Mouse (Mus musculus): ENCODE data around the gene Orai1. TPM values are rescaled to one million over a fixed set of nuclear protein-coding genes. Genes with fewer than 3 reads are reported as not detected.

The Orai1 gene
- polyA plus RNA-seq, 1 experiment from 2014 or later: 8.4 TPM

GRCm38 (mm10) chr5:123063141-123063540, 48.3 kb downstream of the Orai1 start:
- WGBS: 89% methylated on average over 3 of the region's 3 CpGs
- no peak overlapping the region for H3K4me3 ChIP-seq

DNA sequence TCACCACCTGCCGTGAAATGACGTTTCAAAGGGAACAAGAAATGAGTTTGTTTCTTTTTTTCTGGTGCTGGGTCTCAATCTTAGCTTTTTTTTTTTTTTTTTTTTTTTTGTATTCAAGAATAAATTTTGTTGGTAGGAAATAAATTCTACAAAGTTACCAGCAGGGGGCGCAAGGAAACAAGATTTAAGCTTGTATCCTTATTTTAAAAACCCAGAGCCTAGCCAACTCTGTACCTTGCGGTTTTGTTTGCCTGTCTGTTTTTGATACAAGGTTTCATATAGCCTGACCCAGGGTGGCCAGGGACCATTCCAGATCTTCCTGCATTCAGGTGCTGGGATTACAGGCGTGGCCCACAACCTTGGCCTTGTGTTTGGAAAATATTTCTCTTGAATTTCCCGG, 49.3 kb downstream of the Orai1 start:
- H3K9me3 ChIP-seq: no peaks in the 10 kb centered on the region
- 32% methylated on average over 6 of the region's 6 CpGs for WGBS
- peaks cover 17% of the 10 kb centered on the region for H3K4me1 ChIP-seq
- no peaks in the 10 kb centered on the region for H3K36me3 ChIP-seq (replicated peaks)
- no peak overlapping the region for H3K4me3 ChIP-seq
- DNase-seq (ENCODE audit: low spot score): peak; percentile 46
- no peaks in the 10 kb centered on the region for H3K27me3 ChIP-seq (replicated peaks; ENCODE audit: low read depth, poor library complexity, severe bottlenecking)
- no peak overlapping the region for H3K27ac ChIP-seq (replicated peaks)

More at GRCm38 (mm10) chr5:123063141-123063540, 48.3 kb downstream of the Orai1 start:
- Histone ChIP-seq H3K27me3 (replicated peaks; ENCODE audit: low read depth, poor library complexity, severe bottlenecking) (no peaks in the 10 kb centered on the region), H3K36me3 (replicated peaks) (no peaks in the 10 kb centered on the region), H3K9me3 (no peaks in the 10 kb centered on the region), H3K4me1 (peaks cover 25% of the 10 kb centered on the region), H3K27ac (replicated peaks) (no peak overlapping the region)
- no peak for DNase-seq (ENCODE audit: low spot score)

DNA sequence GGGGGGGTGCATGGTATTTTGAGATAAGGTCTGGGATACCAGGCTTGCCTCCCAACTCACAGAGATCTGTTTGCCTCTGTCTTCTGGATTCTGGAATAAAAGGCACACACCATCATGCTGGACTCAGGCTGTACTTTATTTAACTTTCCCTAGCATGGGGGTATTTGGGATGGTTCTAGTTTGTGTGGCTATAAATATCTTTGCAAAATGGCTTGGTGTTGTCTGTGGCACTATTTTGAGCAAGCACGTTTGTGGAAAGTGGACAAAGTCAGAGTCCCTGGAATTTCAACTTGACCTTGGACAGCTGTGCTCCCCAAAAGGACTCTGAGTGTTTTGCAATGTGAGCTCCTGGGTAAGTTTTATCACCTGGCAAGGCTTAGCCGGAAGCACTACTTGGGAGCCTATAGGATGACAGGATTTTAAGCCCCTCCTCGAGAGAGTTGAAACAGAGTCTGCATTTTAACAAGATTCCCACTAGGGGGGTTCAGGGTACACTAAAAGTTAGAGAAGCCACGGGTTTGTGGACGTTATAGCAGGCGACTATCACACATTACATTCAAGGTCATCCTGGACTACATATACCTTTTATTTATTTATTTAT, 52.6 kb downstream of the Orai1 start:
- no peak overlapping the region for H3K4me3 ChIP-seq
- H3K27me3 ChIP-seq (replicated peaks; ENCODE audit: low read depth, poor library complexity, severe bottlenecking): no peaks in the 10 kb centered on the region
- no peaks in the 10 kb centered on the region for H3K36me3 ChIP-seq (replicated peaks)
- 32% methylated on average over 6 of the region's 6 CpGs for WGBS
- H3K27ac ChIP-seq (replicated peaks): no peak overlapping the region
- 0 out of 2 replicates have a peak, but pooled peaks cover 3% of the 10 kb centered on the region for H3K4me1 ChIP-seq
- DNase-seq (ENCODE audit: low spot score): no peak
- H3K9me3 ChIP-seq: no peaks in the 10 kb centered on the region

DNA sequence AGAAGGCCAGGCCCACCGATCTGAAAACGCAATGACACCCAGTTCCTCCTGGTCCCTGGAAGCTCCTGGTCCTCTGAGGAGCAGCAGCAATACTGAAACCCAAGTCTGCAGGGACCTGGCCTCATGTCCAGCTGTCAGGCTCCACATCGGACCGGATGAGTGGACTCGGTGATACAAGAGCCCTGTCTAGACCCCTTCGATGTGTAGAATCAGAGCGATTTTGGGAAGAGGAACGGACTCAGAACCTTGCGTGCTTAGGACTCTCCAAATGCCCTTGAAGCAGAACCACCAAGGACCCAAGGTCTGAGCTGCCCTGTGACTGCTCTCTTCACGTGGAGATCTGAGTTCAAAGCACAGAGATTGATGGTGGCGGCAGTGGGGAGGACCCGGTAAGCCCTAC, 53.2 kb downstream of the Orai1 start, which contains the start of gene Tmem120b:
TSS of gene Tmem120b (plus strand) at position 301 of the 400 bp plus-strand sequence.
- WGBS: 87% methylated on average over 12 of the region's 12 CpGs
- no peak within 1 kb of the TSS for H3K4me3 ChIP-seq
- no peak for DNase-seq (ENCODE audit: low spot score)

GRCm38 (mm10) chr5:123068714-123069113, 53.8 kb downstream of the Orai1 start:
- no peak overlapping the region for H3K4me3 ChIP-seq
- H3K36me3 ChIP-seq (replicated peaks): no peaks in the 10 kb centered on the region
- WGBS: 95% methylated on average over 2 of the region's 2 CpGs
- no peaks in the 10 kb centered on the region for H3K9me3 ChIP-seq
- 0 out of 2 replicates have a peak, but pooled peaks cover 3% of the 10 kb centered on the region for H3K4me1 ChIP-seq
- H3K27me3 ChIP-seq (replicated peaks; ENCODE audit: low read depth, poor library complexity, severe bottlenecking): no peaks in the 10 kb centered on the region
- DNase-seq (ENCODE audit: low spot score): no peak
- no peak overlapping the region for H3K27ac ChIP-seq (replicated peaks)

More for the DNA sequence above, 53.2 kb downstream of the Orai1 start, which contains the start of gene Tmem120b:
- no peaks in the 10 kb centered on the region for H3K9me3 ChIP-seq
- no peaks in the 10 kb centered on the region for H3K27me3 ChIP-seq (replicated peaks; ENCODE audit: low read depth, poor library complexity, severe bottlenecking)
- no peaks in the 10 kb centered on the region for H3K36me3 ChIP-seq (replicated peaks)
- 0 out of 2 replicates have a peak, but pooled peaks cover 3% of the 10 kb centered on the region for H3K4me1 ChIP-seq
- no peak within 1 kb of the TSS for H3K27ac ChIP-seq (replicated peaks)

GRCm38 (mm10) chr5:123075576-123076418, 60.9 kb downstream of the Orai1 start:
- WGBS: 9% methylated on average over 45 of the region's 45 CpGs
- H3K27me3 ChIP-seq (replicated peaks; ENCODE audit: low read depth, poor library complexity, severe bottlenecking): 0 out of 2 replicates have a peak, but pooled peaks cover 11% of the 10 kb centered on the region
- H3K4me3 ChIP-seq: peak overlapping the region; percentile 89
- H3K36me3 ChIP-seq (replicated peaks): peaks cover 2% of the 10 kb centered on the region; the same call in 1 of the 2 replicates
- peaks cover 31% of the 10 kb centered on the region for H3K4me1 ChIP-seq
- peak overlapping the region; percentile 82 for H3K27ac ChIP-seq (replicated peaks)
- peaks cover 4% of the 10 kb centered on the region; the same call in 1 of the 2 replicates for H3K9me3 ChIP-seq
- DNase-seq (ENCODE audit: low spot score): peak; percentile 95

DNA sequence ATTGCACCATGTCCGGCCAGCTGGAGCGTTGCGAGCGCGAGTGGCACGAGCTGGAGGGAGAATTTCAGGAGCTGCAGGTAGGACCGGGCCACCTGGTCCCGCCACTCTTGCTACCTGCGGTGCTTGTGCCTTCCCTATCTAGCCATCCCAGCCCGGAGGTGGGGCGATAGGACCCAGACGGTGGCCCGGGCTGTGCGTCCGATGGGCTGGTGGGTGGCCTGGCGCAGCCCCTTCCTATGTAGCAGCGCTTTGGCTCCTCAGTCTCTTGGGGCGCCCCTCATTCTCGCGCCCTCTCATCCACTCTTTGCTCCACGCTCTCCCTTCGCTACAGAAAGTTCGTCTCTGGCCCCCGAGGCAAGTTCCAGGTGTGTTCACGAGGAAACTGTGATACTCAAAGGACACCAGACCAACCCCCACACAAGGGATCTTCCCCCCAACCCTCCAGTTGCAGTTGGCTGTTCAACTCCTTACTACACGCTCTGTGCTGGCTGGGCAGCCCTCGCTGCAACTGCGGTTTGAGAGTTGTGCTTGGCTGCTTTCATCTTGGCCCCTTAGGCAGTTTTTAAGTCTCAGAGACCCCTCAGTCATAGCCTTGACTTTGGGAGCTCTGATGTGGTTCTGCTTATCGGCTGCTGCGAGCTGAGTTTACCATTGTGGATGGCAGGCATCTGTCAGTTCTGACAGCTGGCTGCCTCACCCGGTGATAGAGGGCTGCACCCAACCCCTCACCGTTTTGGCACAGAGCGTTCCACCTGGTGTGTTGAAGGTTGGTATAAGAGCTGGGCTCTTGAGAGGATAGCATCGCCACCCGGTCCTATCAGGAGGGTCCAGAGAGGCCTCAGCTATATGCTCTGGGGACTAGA, 61.8 kb downstream of the Orai1 start:
- DNase-seq (ENCODE audit: low spot score): peak; percentile 75
- Histone ChIP-seq H3K4me1 (peaks cover 31% of the 10 kb centered on the region), H3K27me3 (replicated peaks; ENCODE audit: low read depth, poor library complexity, severe bottlenecking) (0 out of 2 replicates have a peak, but pooled peaks cover 11% of the 10 kb centered on the region), H3K27ac (replicated peaks) (peak overlapping the region; percentile 82), H3K9me3 (peaks cover 6% of the 10 kb centered on the region; the same call in 1 of the 2 replicates), H3K36me3 (replicated peaks) (peaks cover 4% of the 10 kb centered on the region; the same call in 1 of the 2 replicates), H3K4me3 (peak overlapping the region; percentile 89)
- 5% methylated on average over 35 of the region's 35 CpGs for WGBS

DNA sequence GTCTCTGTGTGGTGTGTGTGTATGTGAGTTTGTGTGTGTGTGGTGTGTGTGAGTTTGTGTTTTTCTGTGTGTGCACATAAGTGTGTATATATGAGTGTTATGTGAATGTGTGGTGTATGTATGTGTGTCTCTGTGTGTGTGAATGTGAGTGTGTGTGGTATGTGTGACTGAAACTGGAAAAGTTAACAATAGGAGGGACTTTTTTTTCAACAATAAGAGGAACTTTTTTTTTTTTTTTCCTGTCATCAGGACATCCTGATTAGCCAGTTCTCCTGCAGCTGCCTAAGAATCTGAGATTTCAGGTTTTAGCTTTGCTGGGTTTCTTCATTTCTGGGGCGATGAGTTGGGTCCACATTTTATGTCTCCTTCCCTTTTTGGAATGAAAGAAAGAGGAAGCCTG, 64.7 kb downstream of the Orai1 start:
- Histone ChIP-seq H3K9me3 (peaks cover 6% of the 10 kb centered on the region; the same call in 1 of the 2 replicates), H3K4me3 (no peak overlapping the region), H3K36me3 (replicated peaks) (peaks cover 4% of the 10 kb centered on the region; the same call in 1 of the 2 replicates), H3K27me3 (replicated peaks; ENCODE audit: low read depth, poor library complexity, severe bottlenecking) (0 out of 2 replicates have a peak, but pooled peaks cover 11% of the 10 kb centered on the region), H3K27ac (replicated peaks) (no peak overlapping the region), H3K4me1 (peaks cover 38% of the 10 kb centered on the region)
- DNase-seq (ENCODE audit: low spot score): no peak
- 84% methylated on average over 1 of the region's 1 CpGs for WGBS

DNA sequence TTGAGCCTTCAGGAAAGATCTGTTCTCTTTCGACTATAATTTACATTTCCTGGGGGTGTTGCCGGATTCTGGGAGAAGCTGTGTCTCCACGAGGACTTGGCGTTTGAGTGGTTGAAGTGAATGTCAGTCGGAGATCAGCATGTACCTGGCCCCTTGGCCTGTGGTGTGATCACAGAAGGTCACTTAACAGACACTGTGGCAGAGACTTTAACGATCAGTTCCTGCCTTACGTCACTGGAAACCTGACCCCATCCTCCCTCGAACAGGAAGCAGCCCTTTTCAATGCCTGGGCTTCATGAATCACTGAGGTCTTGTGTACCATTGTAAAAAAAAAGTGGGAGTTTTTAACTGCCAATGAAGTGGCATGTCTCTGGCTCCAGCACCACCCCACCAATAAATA, 65.2 kb downstream of the Orai1 start:
- Histone ChIP-seq H3K4me3 (no peak overlapping the region), H3K4me1 (peaks cover 38% of the 10 kb centered on the region), H3K9me3 (peaks cover 6% of the 10 kb centered on the region; the same call in 1 of the 2 replicates), H3K27me3 (replicated peaks; ENCODE audit: low read depth, poor library complexity, severe bottlenecking) (0 out of 2 replicates have a peak, but pooled peaks cover 11% of the 10 kb centered on the region), H3K36me3 (replicated peaks) (peaks cover 4% of the 10 kb centered on the region; the same call in 1 of the 2 replicates), H3K27ac (replicated peaks) (no peak overlapping the region)
- DNase-seq (ENCODE audit: low spot score): peak; percentile 34
- 63% methylated on average over 8 of the region's 8 CpGs for WGBS
